Mouse (Mus musculus): Measurements from ENCODE around the gene Rragb. TPM values are rescaled to one million over a fixed set of nuclear protein-coding genes. Genes with fewer than 3 reads are reported as not detected.

Gene Rragb
- polyA plus RNA-seq, 1 experiment from 2014 or later: 0.28 TPM

DNA sequence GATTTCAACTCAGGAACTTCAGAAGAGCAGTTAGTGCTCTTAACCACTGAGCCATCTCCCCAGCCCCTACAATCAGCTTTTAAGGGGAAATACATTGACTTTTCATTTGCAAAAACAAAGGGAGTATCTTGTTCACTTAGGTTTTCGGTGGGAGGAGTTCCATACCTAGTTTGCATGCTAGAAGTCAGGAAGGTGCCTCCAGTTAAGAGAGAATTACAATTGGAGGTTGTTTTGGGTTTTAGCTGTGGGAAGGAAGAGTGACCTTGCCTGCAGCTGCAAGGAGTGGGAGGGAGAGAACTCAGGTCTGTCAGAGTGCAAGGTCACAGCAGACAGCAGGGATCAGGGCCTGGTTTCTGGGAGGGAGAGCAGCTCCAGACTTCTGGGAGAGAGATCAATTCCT, 71.3 kb downstream of the Rragb start:
- ATAC-seq (ENCODE audit: low read depth): no peak
- Histone ChIP-seq H3K4me1 (ENCODE audit: control insufficient read depth, low read depth, low read length) (no peaks in the 10 kb centered on the region), H3K27ac (ENCODE audit: low read length) (no peak overlapping the region), H3K36me3 (ENCODE audit: control insufficient read depth, insufficient read depth) (no peaks in the 10 kb centered on the region), H3K9ac (ENCODE audit: low read depth, low read length) (no peak overlapping the region), H3K4me2 (ENCODE audit: low read depth, low read length) (no peak overlapping the region), H3K9me3 (replicated peaks; ENCODE audit: control insufficient read depth, low read length) (no peaks in the 10 kb centered on the region), H3K4me3 (ENCODE audit: low read depth, low read length) (no peak overlapping the region), H3K27me3 (ENCODE audit: control insufficient read depth, insufficient read depth, low read depth, low read length) (no peaks in the 10 kb centered on the region)
- WGBS (ENCODE audit: insufficient replicate concordance): 43% methylated on average over 1 of the region's 1 CpGs

Other genes with a start within 250 kb of the Rragb start
- 0.14 TPM in 2 replicates for gene Usp51, start 133.5 kb upstream of the Rragb start, polyA plus RNA-seq (2015; fragmentation: Nextera tagmentation; extraction: Ambion mirVana)
- gene Mageh1, start 102.4 kb upstream of the Rragb start, polyA plus RNA-seq (2015; fragmentation: Nextera tagmentation; extraction: Ambion mirVana): 6.0 and 6.6 TPM in 2 replicates
- 0.02 TPM in 1 of 2 replicates, not detected in the other for gene Foxr2, start 21.2 kb upstream of the Rragb start, polyA plus RNA-seq (2015; fragmentation: Nextera tagmentation; extraction: Ambion mirVana)
- 0.09 and 0.16 TPM in 2 replicates for gene Klf8, start 97.5 kb downstream of the Rragb start, polyA plus RNA-seq (2015; fragmentation: Nextera tagmentation; extraction: Ambion mirVana)

Measured in liver, embryonic 16.5 days (tissue).